2 mouse cellular contexts compared by ENCODE assay signal in the genomic region with DNA sequence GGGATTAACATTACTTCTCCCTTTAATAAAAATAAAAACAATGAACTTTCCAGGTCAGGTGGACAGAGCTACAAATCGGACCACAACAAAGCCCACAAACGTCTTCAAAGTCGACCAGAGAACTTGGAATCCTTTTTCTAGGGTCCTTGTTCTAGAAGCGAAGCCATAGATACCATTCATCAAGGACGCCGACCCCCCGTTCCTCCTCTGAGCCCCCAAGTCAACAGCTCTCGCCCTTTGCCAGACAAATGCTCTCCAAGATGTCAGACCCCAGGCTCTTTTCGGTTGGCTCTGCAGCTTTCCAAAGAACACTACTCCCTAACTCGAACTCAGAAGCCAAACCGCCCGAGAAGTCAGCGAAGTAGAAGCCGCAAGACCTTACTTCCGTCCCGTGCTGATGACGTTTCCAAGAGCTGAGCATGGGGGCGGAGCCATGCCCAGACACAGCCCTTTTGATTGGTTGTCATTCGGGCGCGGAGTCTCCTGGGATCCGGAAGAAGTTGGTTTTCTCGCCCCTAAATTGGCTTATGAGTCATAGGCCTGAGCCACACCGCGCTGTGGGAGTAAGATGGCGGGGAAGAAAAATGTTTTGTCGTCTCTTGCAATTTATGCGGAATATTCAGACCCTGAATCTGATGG.
TF ChIP-seq lines count a peak whose summit lies in the region.

Sap30bp (plus strand) TSS at position 175 of the 639 bp plus-strand sequence.
Recql5 (minus strand) TSS at position 370 of the 639 bp plus-strand sequence.

TF ChIP-seq in C2C12, 6 proteins besides CTCF, POLR2A, EP300 and RAD21 (continued from another document):
- peak; percentile 67 for TF ChIP-seq FOSL1 (IDR thresholded peaks at IDR 0.05; ENCODE audit: insufficient read depth, low read length, poor library complexity, severe bottlenecking)
- no peak for TF ChIP-seq MYOD1 (IDR thresholded peaks at IDR 0.05; ENCODE audit: control insufficient read depth, insufficient read length, low read depth)
- no peak for TF ChIP-seq CEBPB (IDR thresholded peaks at IDR 0.05; ENCODE audit: low read depth)

TF ChIP-seq in myocyte, 11 proteins besides CTCF, POLR2A, EP300 and RAD21 (continued from another document):
- TF ChIP-seq POLR2AphosphoS2 (IDR thresholded peaks at IDR 0.05; ENCODE audit: insufficient read length, low read depth): peak; percentile 18
